Mouse (Mus musculus) limb, embryonic 14.5 days (tissue): ENCODE measurements at regions not wholly inside any gene's neighbourhood (a gene's known extent, or its start where the extent isn't known, plus 50 kb on each side); places are given as distances from the start of the nearest gene placed in this dataset.

Experiments used
- ATAC-seq: fragments of 200-750 bp; cut with Nextera tagmentation; 2 replicates; pipeline ENCODE4 v1.8.0; 2017; ENCODE audit warnings: low read depth, moderate number of reproducible peaks, moderate TSS enrichment; ENCODE audit not compliant: low FRiP score
- DNase-seq: peaks from one replicate; pipeline ENCODE4 v3.0.0-alpha.2; 2015; ENCODE audit warnings: low spot score
- H3K27ac ChIP-seq: fragments of 300-500 bp; sonication (generic); replicated peaks from 2 replicates; pipeline ENCODE4 v1.5.1; 2014; ENCODE audit warnings: low read depth, mild to moderate bottlenecking, low read length, moderate library complexity, mixed read lengths
- H3K27me3 ChIP-seq: fragments of 300-500 bp; sonication (generic); 2 replicates; pipeline ENCODE4 v1.6.1; 2014; ENCODE audit warnings: low read length, mixed read lengths; ENCODE audit not compliant: control insufficient read depth, insufficient read depth
- H3K36me3 ChIP-seq: fragments of 300-500 bp; sonication (generic); 2 replicates; pipeline ENCODE4 v1.6.1; 2014; ENCODE audit warnings: mild to moderate bottlenecking, low read length, moderate library complexity, mixed read lengths; ENCODE audit not compliant: control insufficient read depth, insufficient read depth
- H3K4me1 ChIP-seq: fragments of 300-500 bp; sonication (generic); 2 replicates; pipeline ENCODE4 v1.6.1; 2014; ENCODE audit warnings: antibody characterized with exemption, low read length, mixed read lengths; ENCODE audit not compliant: control insufficient read depth, insufficient read depth
- H3K4me2 ChIP-seq: fragments of 300-500 bp; sonication (generic); replicated peaks from 2 replicates; pipeline ENCODE4 v1.6.1; 2014; ENCODE audit warnings: low read depth, mild to moderate bottlenecking, low read length, moderate library complexity; ENCODE audit not compliant: severe bottlenecking
- H3K4me3 ChIP-seq: fragments of 300-500 bp; sonication (generic); replicated peaks from 2 replicates; pipeline ENCODE4 v1.5.1; 2014; ENCODE audit warnings: low read length
- H3K9ac ChIP-seq: fragments of 300-500 bp; sonication (generic); 2 replicates; pipeline ENCODE4 v1.6.1; 2014; ENCODE audit warnings: mild to moderate bottlenecking, low read depth, low read length, moderate library complexity; ENCODE audit not compliant: severe bottlenecking
- H3K9me3 ChIP-seq: fragments of 300-500 bp; sonication (generic); 2 replicates; pipeline ENCODE4 v1.6.1; 2016; ENCODE audit warnings: low read length; ENCODE audit not compliant: control insufficient read depth
- POLR2A ChIP-seq: fragments of 200-500 bp; IDR thresholded peaks from 2 replicates; pipeline ENCODE4 v1.8.0; 2012; ENCODE audit warnings: inconsistent platforms, mild to moderate bottlenecking, moderate library complexity, borderline replicate concordance; ENCODE audit not compliant: insufficient read depth, insufficient read length; ENCODE audit errors: extremely low read depth
- WGBS: fragments of 180-500 bp; shearing (Covaris S2); extraction: QIAGEN DNeasy Blood & Tissue Kit; methylation state at CpG from one replicate; pipeline ENCODE4 v1.1.7; 2014; 5-methylcytosine and 5-hydroxymethylcytosine counted together

- H3K27ac ChIP-seq: no peak overlapping the region
- H3K4me2 ChIP-seq: no peak overlapping the region
- no peak for TF ChIP-seq POLR2A
- H3K9ac ChIP-seq: no peak overlapping the region
- DNase-seq (no peak), ATAC-seq (no peak)
- 71% methylated on average over 13 of the region's 13 CpGs for WGBS
- no peak overlapping the region for H3K4me3 ChIP-seq
- H3K4me1 ChIP-seq: no peaks in the 10 kb centered on the region
- no peaks in the 10 kb centered on the region for H3K36me3 ChIP-seq
- H3K9me3 ChIP-seq: no peaks in the 10 kb centered on the region
- no peaks in the 10 kb centered on the region for H3K27me3 ChIP-seq
Measured at GRCm38 (mm10) chr9:24896498-24897261, 122.6 kb upstream of the Tbx20 start.

DNA sequence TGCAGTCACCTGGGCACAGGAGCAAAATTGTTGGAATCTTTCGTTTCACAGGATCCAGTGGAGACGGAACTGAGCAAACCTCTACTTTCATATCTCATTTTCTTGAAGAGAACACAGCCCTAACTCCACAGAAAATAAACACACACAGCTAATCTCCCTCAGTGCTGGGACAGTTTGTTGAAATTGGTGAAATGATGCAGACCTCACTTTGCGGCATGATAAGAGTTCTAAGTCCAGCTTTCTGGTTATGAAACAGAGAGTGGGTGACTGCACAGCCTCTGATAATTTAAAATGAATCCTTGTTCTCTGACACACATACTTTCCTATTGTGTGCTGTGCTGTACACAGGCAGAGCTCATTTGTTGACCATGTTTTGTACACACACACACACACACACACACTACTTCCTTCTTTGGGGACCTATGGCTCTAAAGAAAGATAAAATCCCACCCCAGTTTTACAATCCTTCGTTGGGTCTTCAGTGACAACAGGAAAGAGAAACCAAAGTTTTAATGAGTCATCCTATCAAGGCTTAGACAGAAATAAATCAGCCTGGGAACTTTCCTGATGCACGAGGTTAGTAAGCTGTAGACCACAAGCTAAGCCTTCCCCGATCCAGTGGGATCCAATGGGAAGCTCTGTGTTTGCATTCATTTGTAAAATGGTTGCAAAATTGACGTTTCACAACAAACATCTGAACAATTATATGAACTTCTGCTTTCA, 125.3 kb upstream of the Tbx20 start:
- 79% methylated on average over 7 of the region's 7 CpGs for WGBS
- Histone ChIP-seq H3K4me3 (no peak overlapping the region), H3K27me3 (no peaks in the 10 kb centered on the region), H3K4me2 (no peak overlapping the region), H3K9ac (no peak overlapping the region), H3K36me3 (no peaks in the 10 kb centered on the region), H3K27ac (no peak overlapping the region), H3K9me3 (no peaks in the 10 kb centered on the region), H3K4me1 (no peaks in the 10 kb centered on the region)
- DNase-seq: no peak
- ATAC-seq: no peak
- no peak for TF ChIP-seq POLR2A

- DNase-seq (no peak), ATAC-seq (no peak)
- 64% methylated on average over 5 of the region's 5 CpGs for WGBS
- H3K4me1 ChIP-seq: no peaks in the 10 kb centered on the region
- H3K9me3 ChIP-seq: no peaks in the 10 kb centered on the region
- no peaks in the 10 kb centered on the region for H3K36me3 ChIP-seq
- no peak overlapping the region for H3K27ac ChIP-seq
- H3K4me2 ChIP-seq: no peak overlapping the region
- no peak overlapping the region for H3K9ac ChIP-seq
- H3K4me3 ChIP-seq: no peak overlapping the region
- TF ChIP-seq POLR2A: no peak
- no peaks in the 10 kb centered on the region for H3K27me3 ChIP-seq
Measured at GRCm38 (mm10) chr9:24903706-24904105, 129.6 kb upstream of the Tbx20 start.

DNA sequence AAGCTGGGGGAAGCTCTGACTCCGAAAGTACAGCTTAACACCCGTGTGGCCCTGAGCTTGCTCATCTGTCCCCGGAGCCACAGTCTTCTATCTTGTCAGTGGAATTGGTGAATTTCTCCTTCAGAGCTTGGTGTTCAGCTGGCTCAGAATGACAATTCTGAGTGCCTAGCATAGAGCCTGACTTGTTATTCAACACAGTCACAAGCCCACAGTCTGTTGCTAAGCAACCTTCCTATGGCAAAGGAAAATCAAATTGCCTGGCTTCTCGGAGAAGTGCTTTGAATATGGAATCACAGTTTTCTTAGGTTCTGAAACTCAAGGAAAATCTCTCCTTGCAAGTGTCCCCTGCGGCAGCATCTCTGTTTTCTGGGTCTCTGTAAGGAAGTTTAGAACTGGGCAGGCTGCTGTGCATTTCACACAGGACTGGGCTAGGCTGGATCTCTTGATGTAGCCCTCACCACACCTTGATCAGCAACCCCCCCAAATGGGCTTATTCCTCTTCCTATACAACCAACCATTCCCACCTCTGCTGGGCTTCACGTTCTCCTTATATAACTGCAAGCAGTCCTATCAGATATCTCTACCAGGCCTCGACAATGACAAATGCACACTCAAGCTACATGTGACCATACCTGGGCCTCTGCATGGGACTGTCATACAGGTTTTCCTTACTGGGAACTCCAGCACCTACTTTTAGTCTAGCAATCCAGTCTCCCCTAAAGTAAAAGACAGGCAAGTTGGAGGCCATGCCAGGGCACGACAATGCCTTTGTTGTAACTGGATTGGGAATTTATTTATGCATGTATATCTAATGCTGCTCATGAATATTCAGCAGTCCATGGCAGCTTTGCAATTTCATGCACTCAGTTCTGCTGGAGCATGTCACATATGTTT, 135.2 kb upstream of the Tbx20 start:
- H3K27ac ChIP-seq: no peak overlapping the region
- WGBS: 76% methylated on average over 8 of the region's 8 CpGs
- no peaks in the 10 kb centered on the region for H3K27me3 ChIP-seq
- no peak overlapping the region for H3K9ac ChIP-seq
- DNase-seq (no peak), ATAC-seq (no peak)
- H3K4me1 ChIP-seq: no peaks in the 10 kb centered on the region
- no peak overlapping the region for H3K4me2 ChIP-seq
- H3K4me3 ChIP-seq: no peak overlapping the region
- H3K9me3 ChIP-seq: no peaks in the 10 kb centered on the region
- H3K36me3 ChIP-seq: no peaks in the 10 kb centered on the region
- TF ChIP-seq POLR2A: no peak

- Histone ChIP-seq H3K36me3 (no peaks in the 10 kb centered on the region), H3K27me3 (no peaks in the 10 kb centered on the region), H3K4me3 (no peak overlapping the region), H3K9ac (no peak overlapping the region), H3K27ac (no peak overlapping the region), H3K4me2 (no peak overlapping the region), H3K4me1 (no peaks in the 10 kb centered on the region), H3K9me3 (no peaks in the 10 kb centered on the region)
- 69% methylated on average over 5 of the region's 5 CpGs for WGBS
- ATAC-seq (no peak), DNase-seq (no peak)
- no peak for TF ChIP-seq POLR2A
Measured at GRCm38 (mm10) chr9:24910738-24911137, 136.6 kb upstream of the Tbx20 start.
